Mouse (Mus musculus) MEL (cell line): ENCODE measurements around the gene Scamp1. TPM values are rescaled to one million over a fixed set of nuclear protein-coding genes. Genes with fewer than 3 reads are reported as not detected.

ENCODE experiments used
- DNase-seq: peaks from one replicate; pipeline ENCODE4 v3.0.0; 2011; ENCODE audit warnings: low read depth, low spot score
- H3K27ac ChIP-seq: 2 replicates; pipeline ENCODE4 v1.5.1; 2012; ENCODE audit warnings: low read depth, mild to moderate bottlenecking, control low read depth, low read length, moderate library complexity; ENCODE audit not compliant: control insufficient read depth
- H3K27me3 ChIP-seq, 2 experiments: fragments of 150-350 bp in 1 of 2; sonication (generic) in 1 of 2; 2 replicates each; pipeline ENCODE4 v1.6.1; 2012; ENCODE audit warnings: low read length in 2 of 2, mild to moderate bottlenecking in 2 of 2, improper control_type of control experiment in 1 of 2, moderate library complexity in 1 of 2; ENCODE audit not compliant: insufficient read depth in 2 of 2, control insufficient read depth in 1 of 2
- H3K36me3 ChIP-seq, 2 experiments: 2 replicates each; pipeline ENCODE4 v1.6.1; 2012 to 2014; ENCODE audit warnings: low read length in 2 of 2, improper control_type of control experiment in 1 of 2, inconsistent platforms in 1 of 2, mild to moderate bottlenecking in 1 of 2; ENCODE audit not compliant: insufficient read depth in 2 of 2, control insufficient read depth in 1 of 2
- H3K4me1 ChIP-seq, 2 experiments: fragments of 150-350 bp in 1 of 2; sonication (generic) in 1 of 2; 2 replicates each; pipeline ENCODE4 v1.6.1; 2012; ENCODE audit warnings: low read length in 2 of 2, improper control_type of control experiment in 1 of 2, mild to moderate bottlenecking in 1 of 2; ENCODE audit not compliant: insufficient read depth in 2 of 2, control insufficient read depth in 1 of 2
- H3K4me3 ChIP-seq, 2 experiments: fragments of 150-350 bp in 1 of 2; sonication (generic) in 1 of 2; 2 replicates each; pipeline ENCODE4 v1.5.1; 2012; ENCODE audit warnings: low read depth in 2 of 2, low read length in 2 of 2, mild to moderate bottlenecking in 2 of 2, moderate library complexity in 2 of 2, control low read depth in 1 of 2, improper control_type of control experiment in 1 of 2; ENCODE audit not compliant: control insufficient read depth in 1 of 2, insufficient read depth in 1 of 2
- H3K79me2 ChIP-seq: 2 replicates; pipeline ENCODE4 v1.6.1; 2012; ENCODE audit warnings: mild to moderate bottlenecking, low read length, moderate library complexity; ENCODE audit not compliant: control insufficient read depth, poor library complexity, insufficient read depth
- H3K9ac ChIP-seq: 2 replicates; pipeline ENCODE4 v1.6.1; 2012; ENCODE audit warnings: low read depth, mild to moderate bottlenecking, control low read depth, low read length, moderate library complexity; ENCODE audit not compliant: control insufficient read depth, poor library complexity, severe bottlenecking
- H3K9me3 ChIP-seq: fragments of 150-350 bp; sonication (generic); replicated peaks from 2 replicates; pipeline ENCODE4 v1.6.1; 2012; ENCODE audit warnings: mild to moderate bottlenecking, low read length, improper control_type of control experiment, moderate library complexity; ENCODE audit not compliant: insufficient read depth
- BHLHE40 ChIP-seq: IDR thresholded peaks from 2 replicates; pipeline ENCODE4 v1.6.1; 2012; ENCODE audit warnings: low read depth, mild to moderate bottlenecking, inconsistent platforms, low read length, improper control_type of control experiment, borderline replicate concordance
- CHD1 ChIP-seq: IDR thresholded peaks from 2 replicates; pipeline ENCODE4 v1.6.1; 2012; ENCODE audit warnings: low read depth, mild to moderate bottlenecking, inconsistent platforms, low read length, improper control_type of control experiment
- CHD2 ChIP-seq: IDR thresholded peaks from 2 replicates; pipeline ENCODE4 v1.6.1; 2011; ENCODE audit warnings: low read length, improper control_type of control experiment
- EP300 ChIP-seq, 2 experiments: IDR thresholded peaks; 2 replicates each; pipeline ENCODE4 v1.6.1; 2011; ENCODE audit warnings: improper control_type of control experiment in 2 of 2, low read length in 2 of 2, low read depth in 1 of 2, mild to moderate bottlenecking in 1 of 2
- ETS1 ChIP-seq: IDR thresholded peaks from 2 replicates; pipeline ENCODE4 v1.6.1; 2012; ENCODE audit warnings: low read depth, mild to moderate bottlenecking, inconsistent platforms, low read length, improper control_type of control experiment, moderate library complexity
- GATA1 ChIP-seq: IDR thresholded peaks from 2 replicates; pipeline ENCODE4 v1.6.1; 2011; ENCODE audit warnings: low read depth, low read length, improper control_type of control experiment
- HCFC1 ChIP-seq: IDR thresholded peaks from 2 replicates; pipeline ENCODE4 v1.6.1; 2012; ENCODE audit warnings: low read depth, mild to moderate bottlenecking, inconsistent platforms, low read length, improper control_type of control experiment, moderate library complexity
- JUND ChIP-seq: IDR thresholded peaks from 2 replicates; pipeline ENCODE4 v1.6.1; 2011; ENCODE audit warnings: low read depth, mild to moderate bottlenecking, improper control_type of control experiment, low read length
- MAX ChIP-seq: IDR thresholded peaks from 2 replicates; pipeline ENCODE4 v1.6.1; 2011; ENCODE audit warnings: low read length, improper control_type of control experiment
- MEF2A ChIP-seq: IDR thresholded peaks from 2 replicates; pipeline ENCODE4 v1.6.1; 2014; ENCODE audit warnings: low read depth, mild to moderate bottlenecking, inconsistent platforms, low read length, improper control_type of control experiment; ENCODE audit not compliant: poor library complexity, insufficient replicate concordance, severe bottlenecking; ENCODE audit errors: extremely low read depth
- MXI1 ChIP-seq: IDR thresholded peaks from 2 replicates; pipeline ENCODE4 v1.6.1; 2011; ENCODE audit warnings: mild to moderate bottlenecking, low read depth, low read length, improper control_type of control experiment
- MYB ChIP-seq: IDR thresholded peaks from 2 replicates; pipeline ENCODE4 v1.6.1; 2011; ENCODE audit warnings: mild to moderate bottlenecking, low read depth, low read length, improper control_type of control experiment
- MYC ChIP-seq: IDR thresholded peaks from 2 replicates; pipeline ENCODE4 v1.6.1; 2011; ENCODE audit warnings: low read depth, mild to moderate bottlenecking, low read length, improper control_type of control experiment, moderate library complexity
- NELFE ChIP-seq: IDR thresholded peaks from 2 replicates; pipeline ENCODE4 v1.6.1; 2011; ENCODE audit warnings: low read depth, low read length, improper control_type of control experiment
- NRF1 ChIP-seq: IDR thresholded peaks from 2 replicates; pipeline ENCODE4 v1.6.1; 2014; ENCODE audit warnings: low read depth, mild to moderate bottlenecking, inconsistent platforms, low read length, improper control_type of control experiment, moderate library complexity; ENCODE audit not compliant: poor library complexity, insufficient read depth, severe bottlenecking
- POLR2A ChIP-seq, 2 experiments: IDR thresholded peaks; 2 replicates each; pipeline ENCODE4 v1.6.1; 2011 to 2012; ENCODE audit warnings: low read length in 2 of 2, mild to moderate bottlenecking in 2 of 2, control low read depth in 1 of 2, improper control_type of control experiment in 1 of 2, low read depth in 1 of 2, moderate library complexity in 1 of 2; ENCODE audit not compliant: control insufficient read depth in 1 of 2, insufficient read depth in 1 of 2, poor library complexity in 1 of 2
- POLR2AphosphoS5 ChIP-seq: IDR thresholded peaks from 2 replicates; pipeline ENCODE4 v1.6.1; 2012; ENCODE audit warnings: low read depth, borderline replicate concordance, mild to moderate bottlenecking, inconsistent platforms, low read length, moderate library complexity, mixed read lengths
- RCOR1 ChIP-seq: IDR thresholded peaks from 2 replicates; pipeline ENCODE4 v1.6.1; 2012; ENCODE audit warnings: low read depth, mild to moderate bottlenecking, inconsistent platforms, low read length, improper control_type of control experiment
- TAL1 ChIP-seq: IDR thresholded peaks from 2 replicates; pipeline ENCODE4 v1.6.1; 2012; ENCODE audit warnings: mild to moderate bottlenecking, inconsistent platforms, low read length, moderate library complexity, mixed read lengths
- TCF12 ChIP-seq: IDR thresholded peaks from 2 replicates; pipeline ENCODE4 v1.6.1; 2014; ENCODE audit warnings: low read depth, mild to moderate bottlenecking, inconsistent platforms, low read length, improper control_type of control experiment, moderate library complexity
- USF2 ChIP-seq, 2 experiments: IDR thresholded peaks; 2 replicates each; pipeline ENCODE4 v1.6.1; 2011 to 2012; ENCODE audit warnings: improper control_type of control experiment in 2 of 2, low read length in 2 of 2, borderline replicate concordance in 1 of 2, inconsistent platforms in 1 of 2, low read depth in 1 of 2, mild to moderate bottlenecking in 1 of 2; ENCODE audit not compliant: insufficient read depth in 1 of 2
- polyA plus RNA-seq, 2 experiments: library from polyadenylated mRNA; stranded (reverse) in 1 of 2; unstranded in 1 of 2; fragments of >175 nt in 1 of 2; fragments of >200 nt in 1 of 2; gene quantifications; 2 replicates each; pipeline versions ENCODE4 v1.2.1 to v1.2.4; 2012; ENCODE audit warnings: low replicate concordance in 2 of 2, low read depth in 1 of 2; ENCODE audit not compliant: insufficient read length in 2 of 2, insufficient read depth in 1 of 2, missing spikeins in 1 of 2
- total RNA-seq: library from RNA; depleted of rRNA; stranded (reverse); fragments of 300-350 nt; gene quantifications from 2 replicates; pipeline ENCODE4 v1.2.3, GENCODE M21; 2012

The Scamp1 gene
- total and polyA plus RNA-seq, 3 experiments: 0.03 TPM; not detected in 2

- TF ChIP-seq CHD2 (no peak), BHLHE40 (no peak), ETS1 (peak; percentile 68), MXI1 (peak; percentile 68), NELFE (no peak), NRF1 (no peak), USF2 (IDR thresholded peaks at IDR 0.05; ENCODE audit: borderline replicate concordance in 1 of 2, insufficient read depth in 1 of 2, low read depth in 1 of 2, low read length in 2 of 2) (no peak), POLR2AphosphoS5 (no peak), TAL1 (no peak), EP300 (IDR thresholded peaks at IDR 0.05; ENCODE audit: low read depth in 1 of 2, low read length in 2 of 2) (peak; percentile 62 to 75), MAX (peak; percentile 66), MYB (peak; percentile 69), GATA1 (0 out of 2 replicates have a peak, but pooled peaks have one; percentile 64), RCOR1 (peak; percentile 45), CHD1 (no peak), MYC (peak; percentile 89), MEF2A (no peak), HCFC1 (no peak), POLR2A (IDR thresholded peaks at IDR 0.05; ENCODE audit: control insufficient read depth in 1 of 2, insufficient read depth in 1 of 2, low read depth in 1 of 2, low read length in 2 of 2, poor library complexity in 1 of 2) (no peak), JUND (no peak), TCF12 (peak; percentile 55)
- peak overlapping the region; percentile 37; the same call in 1 of the 2 replicates for H3K27ac ChIP-seq
- peaks cover 62% of the 10 kb centered on the region for H3K79me2 ChIP-seq
- H3K9me3 ChIP-seq: no peaks in the 10 kb centered on the region
- peaks cover 10 to 44% of the 10 kb centered on the region in 2 experiments for H3K36me3 ChIP-seq
- H3K27me3 ChIP-seq: no peaks in the 10 kb centered on the region
- H3K4me3 ChIP-seq: no peak overlapping the region
- DNase-seq: peak; percentile 66
- H3K9ac ChIP-seq: no peak overlapping the region
- peaks cover 22 to 39% of the 10 kb centered on the region in 2 experiments for H3K4me1 ChIP-seq
These were observed 104.9 kb downstream of the Scamp1 start for GRCm38 (mm10) chr13:94180477-94181420.
